Mouse (Mus musculus) neural tube, embryonic 11.5 days (tissue): ENCODE results near the gene Gm36028. TPM values are rescaled to one million over a fixed set of nuclear protein-coding genes. Genes with fewer than 3 reads are reported as not detected.

ENCODE experiments used
- ATAC-seq: fragments of 200-750 bp; cut with Nextera tagmentation; 2 replicates; pipeline ENCODE4 v1.8.0; 2017; ENCODE audit warnings: moderate number of reproducible peaks, mild to moderate bottlenecking, moderate TSS enrichment, moderate library complexity; ENCODE audit not compliant: insufficient read depth, low FRiP score, low TSS enrichment
- DNase-seq: peaks from one replicate; pipeline ENCODE4 v3.0.0-alpha.2; 2015; ENCODE audit warnings: low spot score
- H3K27ac ChIP-seq: fragments of 300-500 bp; sonication (generic); 2 replicates; pipeline ENCODE4 v1.5.1; 2014; ENCODE audit warnings: low read depth, mild to moderate bottlenecking, low read length
- H3K27me3 ChIP-seq: fragments of 300-500 bp; sonication (generic); 2 replicates; pipeline ENCODE4 v1.6.1; 2014; ENCODE audit warnings: mild to moderate bottlenecking, low read length, mixed read lengths; ENCODE audit not compliant: control insufficient read depth, insufficient read depth
- H3K36me3 ChIP-seq: fragments of 300-500 bp; sonication (generic); 2 replicates; pipeline ENCODE4 v1.6.1; 2014; ENCODE audit warnings: mild to moderate bottlenecking, low read length, moderate library complexity, mixed read lengths; ENCODE audit not compliant: control insufficient read depth, insufficient read depth
- H3K4me1 ChIP-seq: fragments of 300-500 bp; sonication (generic); 2 replicates; pipeline ENCODE4 v1.6.1; 2014; ENCODE audit warnings: low read length, mixed read lengths; ENCODE audit not compliant: control insufficient read depth, insufficient read depth
- H3K4me2 ChIP-seq: fragments of 300-500 bp; sonication (generic); 2 replicates; pipeline ENCODE4 v1.6.1; 2014; ENCODE audit warnings: low read depth, mild to moderate bottlenecking, moderate library complexity
- H3K4me3 ChIP-seq: fragments of 300-500 bp; sonication (generic); 2 replicates; pipeline ENCODE4 v1.5.1; 2014; ENCODE audit warnings: low read depth, low read length
- H3K9ac ChIP-seq: fragments of 300-500 bp; sonication (generic); 2 replicates; pipeline ENCODE4 v1.6.1; 2014; ENCODE audit warnings: mild to moderate bottlenecking, low read length
- H3K9me3 ChIP-seq: fragments of 300-500 bp; sonication (generic); 2 replicates; pipeline ENCODE4 v1.6.1; 2016; ENCODE audit warnings: low read length; ENCODE audit not compliant: control insufficient read depth
- WGBS: fragments of 180-500 bp; shearing (Covaris S2); extraction: QIAGEN DNeasy Blood & Tissue Kit; methylation state at CpG from one replicate; pipeline ENCODE4 v1.1.7; 2014; 5-methylcytosine and 5-hydroxymethylcytosine counted together
- polyA plus RNA-seq: library from polyadenylated mRNA; unstranded; fragments of >200 nt; fragmentation: Nextera tagmentation; extraction: Ambion mirVana; gene quantifications from 2 replicates; pipeline ENCODE4 v1.2.1, GENCODE M21; 2014

Gm36028 gene
- polyA plus RNA-seq, 1 experiment from 2014 or later: not detected

- under 1% methylated on average over 83 of the region's 87 CpGs for WGBS
- peak; percentile 65 for ATAC-seq
These were observed 7.8 kb upstream of the Gm36028 start for GRCm38 (mm10) chr16:37868506-37869469.

GRCm38 (mm10) chr16:37867791-37868505 is 7.0 kb upstream of the Gm36028 start, which contains the start of gene Lrrc58:
Gene Lrrc58 (plus strand): TSS chr16:37868389.
- WGBS: under 1% methylated on average over 74 of the region's 86 CpGs
- Histone ChIP-seq H3K4me3 (peak within 1 kb of the TSS; percentile 96), H3K4me2 (peak within 1 kb of the TSS; percentile 76), H3K9me3 (no peaks in the 10 kb centered on the region), H3K36me3 (0 out of 2 replicates have a peak, but pooled peaks cover 2% of the 10 kb centered on the region), H3K4me1 (peaks cover 14% of the 10 kb centered on the region; the same call in 1 of the 2 replicates), H3K9ac (peak within 1 kb of the TSS; percentile 99), H3K27me3 (no peaks in the 10 kb centered on the region), H3K27ac (peak within 1 kb of the TSS; percentile 99)
- DNase-seq: peak; percentile 91
- peak; percentile 92 for ATAC-seq

More at GRCm38 (mm10) chr16:37868506-37869469, 7.8 kb upstream of the Gm36028 start:
- peak overlapping the region; percentile 96 for H3K4me3 ChIP-seq
- 0 out of 2 replicates have a peak, but pooled peaks cover 2% of the 10 kb centered on the region for H3K36me3 ChIP-seq
- peak; percentile 86 for DNase-seq
- peaks cover 14% of the 10 kb centered on the region; the same call in 1 of the 2 replicates for H3K4me1 ChIP-seq
- H3K4me2 ChIP-seq: peak overlapping the region; percentile 76
- no peaks in the 10 kb centered on the region for H3K9me3 ChIP-seq
- H3K9ac ChIP-seq: peak overlapping the region; percentile 99
- peak overlapping the region; percentile 99 for H3K27ac ChIP-seq
- no peaks in the 10 kb centered on the region for H3K27me3 ChIP-seq

GRCm38 (mm10) chr16:37865841-37866240 is 4.9 kb upstream of the Gm36028 start:
- 88% methylated on average over 9 of the region's 9 CpGs for WGBS
- DNase-seq (no peak), ATAC-seq (no peak)
- Histone ChIP-seq H3K36me3 (no peaks in the 10 kb centered on the region), H3K4me2 (no peak overlapping the region), H3K27me3 (no peaks in the 10 kb centered on the region), H3K4me1 (peaks cover 7% of the 10 kb centered on the region; the same call in 1 of the 2 replicates), H3K4me3 (no peak overlapping the region), H3K27ac (no peak overlapping the region), H3K9ac (no peak overlapping the region), H3K9me3 (no peaks in the 10 kb centered on the region)

- no peaks in the 10 kb centered on the region for H3K27me3 ChIP-seq
These were observed 2.9 kb upstream of the Gm36028 start for GRCm38 (mm10) chr16:37863876-37864275.

GRCm38 (mm10) chr16:37860213-37860612 is 733 bp downstream of the Gm36028 start:
- Histone ChIP-seq H3K27me3 (no peaks in the 10 kb centered on the region), H3K9me3 (no peaks in the 10 kb centered on the region), H3K4me3 (no peak overlapping the region), H3K4me1 (no peaks in the 10 kb centered on the region), H3K4me2 (no peak overlapping the region), H3K27ac (no peak overlapping the region), H3K9ac (no peak overlapping the region), H3K36me3 (no peaks in the 10 kb centered on the region)
- DNase-seq (no peak), ATAC-seq (no peak)
- 91% methylated on average over 7 of the region's 7 CpGs for WGBS

More at GRCm38 (mm10) chr16:37863876-37864275, 2.9 kb upstream of the Gm36028 start:
- no peaks in the 10 kb centered on the region for H3K9me3 ChIP-seq
- ATAC-seq (no peak), DNase-seq (no peak)
- H3K36me3 ChIP-seq: no peaks in the 10 kb centered on the region
- no peaks in the 10 kb centered on the region for H3K4me1 ChIP-seq
- WGBS: 82% methylated on average over 3 of the region's 3 CpGs
- no peak overlapping the region for H3K9ac ChIP-seq
- no peak overlapping the region for H3K4me3 ChIP-seq
- H3K4me2 ChIP-seq: no peak overlapping the region
- no peak overlapping the region for H3K27ac ChIP-seq

- Histone ChIP-seq H3K27ac (no peak overlapping the region), H3K27me3 (no peaks in the 10 kb centered on the region), H3K9ac (no peak overlapping the region), H3K4me2 (no peak overlapping the region), H3K9me3 (no peaks in the 10 kb centered on the region), H3K4me1 (no peaks in the 10 kb centered on the region), H3K36me3 (no peaks in the 10 kb centered on the region), H3K4me3 (no peak overlapping the region)
- 67% methylated on average over 8 of the region's 8 CpGs for WGBS
- DNase-seq: no peak
- no peak for ATAC-seq
These were observed 3.5 kb downstream of the Gm36028 start for GRCm38 (mm10) chr16:37857495-37857894.

- no peak overlapping the region for H3K9ac ChIP-seq
- no peak overlapping the region for H3K4me2 ChIP-seq
- H3K4me3 ChIP-seq: no peak overlapping the region
- ATAC-seq (no peak), DNase-seq (no peak)
- no peaks in the 10 kb centered on the region for H3K9me3 ChIP-seq
- 61% methylated on average over 3 of the region's 3 CpGs for WGBS
- no peaks in the 10 kb centered on the region for H3K27me3 ChIP-seq
- H3K36me3 ChIP-seq: no peaks in the 10 kb centered on the region
- H3K4me1 ChIP-seq: no peaks in the 10 kb centered on the region
- H3K27ac ChIP-seq: no peak overlapping the region
These were observed 4.6 kb downstream of the Gm36028 start for GRCm38 (mm10) chr16:37856327-37856726.

GRCm38 (mm10) chr16:37855583-37855982 is 5.4 kb downstream of the Gm36028 start:
- no peak overlapping the region for H3K4me3 ChIP-seq
- 70% methylated on average over 8 of the region's 8 CpGs for WGBS
- no peak for ATAC-seq
- no peak overlapping the region for H3K27ac ChIP-seq
- H3K36me3 ChIP-seq: no peaks in the 10 kb centered on the region
- H3K9me3 ChIP-seq: no peaks in the 10 kb centered on the region
- no peak overlapping the region for H3K9ac ChIP-seq
- H3K27me3 ChIP-seq: no peaks in the 10 kb centered on the region
- no peaks in the 10 kb centered on the region for H3K4me1 ChIP-seq
- no peak overlapping the region for H3K4me2 ChIP-seq
- DNase-seq: no peak
